Mouse (Mus musculus): Measurements from ENCODE around the gene Cc2d2b. TPM values are rescaled to one million over a fixed set of nuclear protein-coding genes. Genes with fewer than 3 reads are reported as not detected.

Cc2d2b gene
- total RNA-seq (2022) = not detected

- no peak for DNase-seq (ENCODE audit: low spot score)
Observed at GRCm38 (mm10) chr19:40748559-40748958, at the start of gene Cc2d2b. Gene Cc2d2b (plus strand): TSS chr19:40748753.

GRCm38 (mm10) chr19:40699816-40700215, 48.7 kb upstream of the Cc2d2b start:
- no peak for DNase-seq (ENCODE audit: low spot score)

DNA sequence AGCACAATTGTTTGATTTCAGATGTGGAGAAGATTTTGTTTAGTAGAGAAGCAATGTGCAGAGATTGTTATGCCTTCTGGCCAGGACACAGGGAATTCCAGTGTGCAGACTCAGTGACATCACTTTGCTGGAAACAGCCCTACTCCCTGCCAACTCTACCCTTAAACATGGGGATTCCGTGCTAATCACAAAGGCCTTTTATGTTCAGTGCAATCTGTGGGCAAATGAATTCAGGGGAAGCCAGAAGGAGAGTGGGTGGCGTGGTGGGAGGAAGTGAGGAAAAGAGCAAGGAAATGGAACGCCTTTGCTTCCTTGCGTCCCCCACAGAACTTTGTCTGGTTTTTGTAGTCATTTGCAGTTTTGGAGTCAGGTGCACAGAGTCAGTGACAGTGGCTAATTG, 46.1 kb upstream of the Cc2d2b start:
- DNase-seq (ENCODE audit: low spot score) = no peak

DNA sequence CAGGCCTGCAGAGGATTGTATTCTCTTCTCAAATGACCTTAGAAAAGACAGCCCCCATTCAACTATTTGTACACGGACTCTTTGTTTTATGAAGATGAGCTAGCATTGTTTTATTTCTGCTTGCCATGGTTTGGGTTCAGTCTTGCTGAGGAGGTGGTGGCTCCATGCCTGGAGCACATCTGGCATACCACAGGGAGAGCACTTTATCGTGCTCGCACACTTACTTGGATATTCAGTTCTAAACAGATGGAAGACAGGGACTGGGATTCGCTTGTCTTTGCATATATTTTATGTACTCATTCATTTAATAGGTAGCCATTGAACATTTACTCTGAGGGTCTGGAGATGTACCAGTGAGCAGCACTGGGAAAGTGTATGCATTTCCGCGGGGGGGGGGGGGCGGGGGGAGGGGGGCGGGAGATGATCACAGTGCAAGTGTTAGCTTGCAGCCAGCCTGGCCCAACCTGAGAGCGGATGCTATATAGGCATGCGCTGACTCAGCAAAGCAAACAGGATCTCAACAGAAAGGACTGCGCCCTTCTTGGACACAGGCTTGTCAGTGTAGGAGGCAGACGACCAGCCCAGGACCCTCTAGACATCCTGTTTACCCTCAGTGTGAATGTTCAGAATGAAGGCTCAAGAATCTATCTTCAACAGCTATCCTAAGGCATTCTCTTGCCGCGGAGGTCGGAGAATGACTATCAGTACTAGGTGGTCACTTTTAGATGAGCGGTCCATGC, 35.5 kb upstream of the Cc2d2b start:
- no peak for DNase-seq (ENCODE audit: low spot score)

DNA sequence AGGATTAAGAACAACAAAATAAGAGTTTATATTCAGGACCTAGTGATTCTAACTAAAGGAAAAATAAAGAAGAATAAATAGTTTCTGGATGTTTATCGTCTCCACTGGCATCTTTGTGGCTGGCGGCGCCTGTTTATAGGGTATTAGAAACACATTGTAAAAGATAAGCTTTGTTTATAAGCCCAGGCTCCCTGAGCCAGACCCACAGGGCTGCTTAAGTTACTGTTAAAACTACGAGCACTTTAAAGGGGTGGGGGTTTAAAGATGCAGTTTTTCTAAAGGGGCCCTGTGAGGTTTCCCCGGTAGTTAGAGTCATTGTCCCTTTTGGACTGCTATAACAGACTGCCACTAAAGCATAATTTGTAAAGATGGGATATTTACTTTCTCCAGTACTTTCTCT, 33.9 kb upstream of the Cc2d2b start:
- no peak for DNase-seq (ENCODE audit: low spot score)

DNA sequence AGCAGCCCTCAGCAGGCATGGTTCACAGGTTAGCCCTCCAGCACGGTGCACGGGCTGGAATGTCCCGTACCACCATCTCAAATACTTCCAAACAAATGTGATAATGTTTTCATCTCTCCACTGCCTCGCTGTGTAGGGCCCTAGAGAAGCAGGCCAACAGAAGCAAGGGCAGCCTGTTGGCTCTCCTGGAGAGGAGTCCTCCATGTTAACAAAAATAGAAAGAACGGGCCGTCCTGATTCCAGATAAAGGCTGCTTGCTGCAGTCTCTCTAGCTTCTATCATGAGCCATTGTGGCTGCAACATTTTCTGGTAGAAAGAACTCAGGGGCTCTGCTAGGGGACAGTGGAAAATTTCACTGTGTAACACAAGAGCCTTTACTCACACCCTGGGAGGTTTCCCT, 31.6 kb upstream of the Cc2d2b start:
- peak; percentile 52 for DNase-seq (ENCODE audit: low spot score)

DNA sequence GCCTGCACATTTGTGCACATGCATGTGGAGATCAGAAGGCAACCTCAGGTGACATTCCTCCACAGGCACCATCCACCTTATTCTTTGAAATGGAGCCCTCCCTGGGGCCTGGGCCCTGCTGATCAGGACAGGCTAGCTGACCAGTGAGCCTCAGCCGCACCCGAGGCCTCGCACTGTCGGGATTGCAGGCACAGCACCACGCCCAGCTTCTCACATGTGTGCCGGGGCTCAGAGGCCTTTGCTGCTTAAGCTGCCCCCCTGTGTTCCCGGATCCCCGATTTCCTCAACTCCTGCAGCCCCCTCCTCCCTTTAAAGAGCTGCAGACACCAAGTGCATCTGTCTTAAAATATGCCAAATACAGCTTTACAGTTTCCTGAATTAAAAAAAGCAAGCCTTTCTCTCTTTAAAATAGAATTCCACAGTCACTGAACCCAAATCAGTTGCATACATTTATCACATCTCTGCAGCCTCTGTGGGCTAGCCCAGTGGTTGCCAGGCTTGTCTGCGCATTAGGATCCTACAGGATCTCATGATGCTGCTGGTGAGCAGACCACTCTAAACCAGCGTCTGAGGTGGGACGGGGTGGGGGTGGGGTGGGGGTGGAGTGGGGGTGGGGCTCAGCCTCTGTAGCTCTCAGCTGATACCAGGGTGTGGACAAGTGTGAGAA, 29.0 kb upstream of the Cc2d2b start:
- no peak for DNase-seq (ENCODE audit: low spot score)

GRCm38 (mm10) chr19:40720381-40720780, 28.2 kb upstream of the Cc2d2b start:
- DNase-seq (ENCODE audit: low spot score) = no peak

DNA sequence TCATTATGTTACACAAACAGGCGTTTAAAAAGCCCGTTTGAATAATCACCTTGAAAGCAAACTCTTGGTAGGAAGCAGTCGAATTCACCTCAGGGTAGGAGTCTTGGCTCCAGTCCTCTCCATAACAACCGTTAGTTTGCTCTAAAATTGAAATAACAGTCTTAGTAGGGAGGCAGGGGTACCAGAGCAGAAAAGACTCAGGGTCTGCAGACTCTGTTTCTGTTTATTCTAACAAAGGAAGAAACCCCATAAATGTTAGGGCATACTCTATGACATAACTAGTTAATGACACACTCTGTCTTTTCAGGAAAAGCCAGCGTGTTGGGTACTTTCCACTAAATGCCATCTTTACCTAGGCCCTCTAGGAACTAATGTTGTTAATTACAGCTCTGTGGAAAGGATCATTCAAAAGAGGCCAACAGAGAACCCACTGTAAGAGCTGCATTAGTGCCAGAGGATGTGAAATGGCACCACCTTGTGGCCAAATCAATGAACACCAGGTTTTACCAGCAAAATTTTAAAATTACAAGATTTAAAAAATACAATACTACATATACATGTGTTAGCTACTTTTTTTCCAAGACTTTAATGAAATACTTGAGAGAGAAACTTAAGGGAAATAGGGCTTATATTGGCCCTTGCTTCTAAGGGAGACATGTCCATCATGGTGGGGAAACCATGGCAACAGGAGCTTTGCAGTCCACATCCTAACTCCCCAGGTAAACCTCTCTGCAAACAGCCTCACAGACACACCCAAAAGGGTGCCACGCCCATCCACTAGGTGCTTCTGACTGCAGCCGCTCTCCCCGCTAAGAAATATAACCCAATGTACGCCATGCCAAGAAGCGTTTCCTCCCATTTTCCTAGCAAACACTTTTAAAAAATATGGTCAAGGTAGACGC, 26.2 kb upstream of the Cc2d2b start:
- DNase-seq (ENCODE audit: low spot score) = peak; percentile 63

GRCm38 (mm10) chr19:40723516-40723915, 25.0 kb upstream of the Cc2d2b start:
- DNase-seq (ENCODE audit: low spot score) = no peak

- DNase-seq (ENCODE audit: low spot score) = peak; percentile 51
Observed at GRCm38 (mm10) chr19:40726148-40726547, 22.4 kb upstream of the Cc2d2b start.

- DNase-seq (ENCODE audit: low spot score) = peak; percentile 28
Observed at GRCm38 (mm10) chr19:40726614-40727013, 21.9 kb upstream of the Cc2d2b start.

- no peak for DNase-seq (ENCODE audit: low spot score)
Observed at GRCm38 (mm10) chr19:40728213-40728612, 20.3 kb upstream of the Cc2d2b start.

DNA sequence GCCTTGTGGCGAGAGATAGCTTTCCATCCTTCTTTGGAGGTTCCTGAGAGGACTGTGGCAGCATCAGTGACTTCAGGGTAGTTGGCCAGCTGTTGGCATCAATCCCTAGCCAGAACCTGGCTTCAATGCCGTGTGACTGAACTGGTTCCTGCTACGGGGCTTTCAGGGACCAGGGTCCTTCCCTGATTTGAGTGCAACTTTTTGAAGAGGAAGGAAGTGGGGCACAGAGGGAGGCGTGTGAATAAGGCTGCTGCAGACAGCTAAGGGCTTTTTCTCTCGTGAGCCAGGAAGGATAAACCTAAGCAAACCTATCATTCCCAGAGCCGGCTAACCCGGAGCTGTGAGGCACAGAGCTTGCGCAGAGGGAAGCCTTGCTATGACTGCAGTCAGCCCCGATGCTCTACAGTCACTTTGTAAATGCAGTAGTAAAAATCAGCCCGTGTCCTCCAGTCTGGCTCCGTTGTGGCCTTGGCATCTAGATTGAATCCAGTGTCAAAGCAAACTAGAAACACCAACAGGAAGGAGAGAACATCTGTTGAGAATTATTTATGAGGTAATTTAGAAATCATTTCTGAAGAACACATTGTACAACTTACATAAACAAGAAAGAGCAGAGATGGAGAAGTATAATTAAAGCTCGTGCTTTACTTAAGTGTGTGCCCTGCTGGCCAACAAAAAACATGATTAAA, 19.7 kb upstream of the Cc2d2b start:
- DNase-seq (ENCODE audit: low spot score) = peak; percentile 25

GRCm38 (mm10) chr19:40733409-40733808, 15.1 kb upstream of the Cc2d2b start:
- DNase-seq (ENCODE audit: low spot score) = no peak

DNA sequence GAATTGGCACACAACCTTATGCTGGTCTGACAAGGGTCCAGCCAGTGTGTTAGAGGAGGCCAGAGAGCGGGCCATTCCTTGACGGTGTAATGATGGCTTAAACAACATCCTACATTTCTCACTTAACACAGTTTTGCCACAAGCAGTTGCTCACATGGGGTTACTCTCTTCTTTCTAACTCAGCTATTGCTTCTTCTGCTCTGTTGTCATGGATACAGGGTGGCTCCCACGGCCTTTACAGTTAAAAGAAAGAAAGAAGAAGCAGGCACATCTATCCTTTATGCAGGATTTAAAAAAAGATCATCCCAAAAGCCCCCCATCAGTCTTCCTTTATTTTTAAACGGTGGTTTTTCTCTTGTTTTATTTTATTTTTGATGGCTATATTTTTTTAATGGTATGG, 14.7 kb upstream of the Cc2d2b start:
- no peak for DNase-seq (ENCODE audit: low spot score)

- DNase-seq (ENCODE audit: low spot score) = peak; percentile 48
Observed at GRCm38 (mm10) chr19:40736680-40737512, 11.7 kb upstream of the Cc2d2b start.

GRCm38 (mm10) chr19:40737613-40738012, 10.9 kb upstream of the Cc2d2b start:
- DNase-seq (ENCODE audit: low spot score) = no peak

DNA sequence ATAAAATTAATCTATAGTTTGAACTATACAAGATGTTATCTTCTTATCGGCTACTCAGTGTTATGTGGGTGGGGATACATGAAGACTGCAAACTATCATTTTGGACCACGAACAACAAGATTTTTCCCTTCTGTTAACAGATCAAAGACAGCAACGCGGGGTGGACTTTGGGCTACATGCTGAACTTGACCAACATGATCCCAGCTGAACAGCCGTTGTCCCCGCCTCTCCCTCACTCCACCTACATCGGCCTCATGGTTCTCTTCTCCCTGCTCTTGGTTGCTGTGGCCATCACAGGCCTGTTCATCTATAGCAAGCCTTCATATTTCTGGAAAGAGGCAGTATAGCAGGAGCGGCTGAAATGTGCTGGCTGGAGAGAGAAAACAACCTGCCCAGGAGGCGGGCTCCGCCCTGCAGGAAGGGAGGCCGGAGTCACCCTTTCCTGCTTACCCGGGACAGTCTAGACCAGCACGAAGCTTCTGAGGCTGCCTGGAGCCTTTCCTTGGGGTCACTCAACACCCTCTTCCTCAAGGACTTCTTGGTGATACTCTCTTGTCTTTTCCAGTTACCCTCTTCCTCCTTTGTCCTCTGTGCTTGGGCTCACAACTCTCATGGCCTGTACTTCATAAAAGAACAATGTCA, 9.7 kb upstream of the Cc2d2b start:
- no peak for DNase-seq (ENCODE audit: low spot score)

- no peak for DNase-seq (ENCODE audit: low spot score)
Observed at GRCm38 (mm10) chr19:40746603-40747002, 1.9 kb upstream of the Cc2d2b start.

Data from heart, adult 8-10 months (tissue).